Mouse (Mus musculus) small intestine, adult 2 months (tissue): ENCODE measurements around the gene Ddrgk1.

Experiments
- CTCF ChIP-seq: fragments of 200-500 bp; IDR thresholded peaks from 2 replicates; pipeline ENCODE4 v1.5.1; 2012; ENCODE audit warnings: low read depth, mild to moderate bottlenecking, control low read depth, inconsistent platforms, low read length, moderate library complexity, mixed read lengths; ENCODE audit not compliant: insufficient replicate concordance, insufficient read length; ENCODE audit errors: extremely low read depth
- POLR2A ChIP-seq: fragments of 200-500 bp; IDR thresholded peaks from 2 replicates; pipeline ENCODE4 v1.6.1; 2012; ENCODE audit warnings: low read depth, mild to moderate bottlenecking, control low read depth, inconsistent platforms, low read length, moderate library complexity

DNA sequence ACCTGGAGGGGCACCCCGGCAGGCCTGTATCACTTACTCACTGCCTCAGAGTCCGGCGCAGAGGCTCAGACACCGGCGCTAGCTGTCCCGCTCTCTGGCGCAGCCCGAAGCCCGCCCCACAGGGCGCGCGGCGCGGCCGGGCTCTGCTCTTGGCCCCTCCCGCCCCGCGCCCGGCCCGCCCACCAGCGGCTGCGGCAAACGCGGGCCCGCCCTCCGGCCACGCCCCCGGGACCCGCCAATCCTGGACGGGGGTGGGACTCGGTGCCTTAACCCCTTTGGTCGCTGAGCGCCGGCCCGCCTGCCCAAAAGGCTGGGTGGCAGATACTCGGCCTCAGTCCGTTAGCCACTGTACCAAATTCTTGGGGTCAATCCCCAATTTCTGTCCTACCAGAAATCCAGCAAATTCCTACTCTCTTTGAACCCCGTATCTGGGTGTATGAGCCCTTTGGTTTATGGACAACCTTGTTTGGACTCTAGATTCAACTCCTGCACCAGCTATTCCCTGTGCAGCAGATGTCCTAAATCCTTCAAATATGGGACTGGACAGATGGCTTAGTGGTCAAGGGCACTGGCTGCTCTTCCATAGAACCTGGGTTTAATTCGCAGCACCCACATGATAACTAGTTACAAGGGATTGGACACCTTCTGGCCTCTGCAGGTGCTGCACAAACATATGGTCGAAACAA is 21.6 kb downstream of the Ddrgk1 start, which contains the start of gene Lzts3:
- TF ChIP-seq CTCF (no peak), POLR2A (peak; percentile 44; the same call in 1 of the 2 replicates)
